Mouse (Mus musculus): ENCODE measurements around the gene Oxa1l. TPM values are rescaled to one million over a fixed set of nuclear protein-coding genes. Genes with fewer than 3 reads are reported as not detected.

The Oxa1l gene
- total and polyA plus RNA-seq, 3 experiments: 43.3 to 143 TPM; not detected in 1

GRCm38 (mm10) chr14:54412000-54412576 is 51.5 kb downstream of the Oxa1l start:
- H3K4me3 ChIP-seq (ENCODE audit: control insufficient read depth in 1 of 2, insufficient read depth in 1 of 2, low read depth in 2 of 2, low read length in 2 of 2): no peak overlapping the region
- no peak for DNase-seq (ENCODE audit: low read depth, low spot score)

GRCm38 (mm10) chr14:54412629-54413170 is 52.1 kb downstream of the Oxa1l start:
- peak; percentile 64 for DNase-seq (ENCODE audit: low read depth, low spot score)
- Histone ChIP-seq H3K4me1 (ENCODE audit: control insufficient read depth in 1 of 2, insufficient read depth in 2 of 2, low read length in 2 of 2) (peaks cover 3 to 18% of the 10 kb centered on the region in 2 experiments), H3K9ac (ENCODE audit: control insufficient read depth, low read depth, low read length, poor library complexity, severe bottlenecking) (no peak overlapping the region)
- no peak for TF ChIP-seq GATA1 (IDR thresholded peaks at IDR 0.05; ENCODE audit: low read depth, low read length)
- TF ChIP-seq RAD21 (IDR thresholded peaks at IDR 0.05; ENCODE audit: low read depth, low read length): peak; percentile 75
- no peak for TF ChIP-seq RCOR1 (IDR thresholded peaks at IDR 0.05; ENCODE audit: low read depth, low read length)
- no peak for TF ChIP-seq BHLHE40 (IDR thresholded peaks at IDR 0.05; ENCODE audit: borderline replicate concordance, low read depth, low read length)
- TF ChIP-seq POLR2AphosphoS5 (IDR thresholded peaks at IDR 0.05; ENCODE audit: borderline replicate concordance, low read depth, low read length): no peak
- no peak for TF ChIP-seq E2F4 (IDR thresholded peaks at IDR 0.05; ENCODE audit: borderline replicate concordance, low read depth, low read length)
- TF ChIP-seq UBTF (IDR thresholded peaks at IDR 0.05; ENCODE audit: borderline replicate concordance, insufficient read depth, low read depth, low read length): no peak
- no peak for TF ChIP-seq ELF1 (IDR thresholded peaks at IDR 0.05; ENCODE audit: low read depth, low read length)
- no peak for TF ChIP-seq MAX (IDR thresholded peaks at IDR 0.05; ENCODE audit: low read length)
- TF ChIP-seq POLR2AphosphoS2 (IDR thresholded peaks at IDR 0.05; ENCODE audit: low read length): no peak
- no peak for TF ChIP-seq TCF12 (IDR thresholded peaks at IDR 0.05; ENCODE audit: low read depth, low read length)
- TF ChIP-seq MEF2A (IDR thresholded peaks at IDR 0.05; ENCODE audit: extremely low read depth, insufficient replicate concordance, low read depth, low read length, poor library complexity, severe bottlenecking): no peak
- TF ChIP-seq SMC3 (IDR thresholded peaks at IDR 0.05; ENCODE audit: low read depth, low read length): peak; percentile 75
- no peak for TF ChIP-seq ZKSCAN1 (IDR thresholded peaks at IDR 0.05; ENCODE audit: low read depth, low read length)
- no peak for TF ChIP-seq CHD1 (IDR thresholded peaks at IDR 0.05; ENCODE audit: low read depth, low read length)
- TF ChIP-seq ZC3H11A (IDR thresholded peaks at IDR 0.05; ENCODE audit: low read depth, low read length): peak; percentile 42; the same call in 1 of the 2 replicates
- TF ChIP-seq TAL1 (IDR thresholded peaks at IDR 0.05; ENCODE audit: low read length): no peak
- peak; percentile 59 to 89 (median 78) for TF ChIP-seq CTCF (IDR thresholded peaks at IDR 0.05 in 2 of 3, conservative IDR thresholded peaks at IDR 0.05 in 1 of 3; ENCODE audit: control insufficient read depth in 1 of 3, insufficient read depth in 1 of 3, low read depth in 2 of 3, low read length in 3 of 3, poor library complexity in 1 of 3, severe bottlenecking in 1 of 3)
- no peak for TF ChIP-seq KAT2A (conservative IDR thresholded peaks at IDR 0.05; ENCODE audit: low read depth, low read length)
- no peak for TF ChIP-seq JUND (IDR thresholded peaks at IDR 0.05; ENCODE audit: low read depth, low read length)
- TF ChIP-seq ZMIZ1 (IDR thresholded peaks at IDR 0.05; ENCODE audit: low read depth, low read length): no peak
- TF ChIP-seq MAFK (IDR thresholded peaks at IDR 0.05; ENCODE audit: borderline replicate concordance, low read depth, low read length): no peak
- TF ChIP-seq HCFC1 (IDR thresholded peaks at IDR 0.05; ENCODE audit: low read depth, low read length): no peak
- TF ChIP-seq CHD2 (IDR thresholded peaks at IDR 0.05; ENCODE audit: low read length): no peak
- no peak for TF ChIP-seq ZNF384 (IDR thresholded peaks at IDR 0.05; ENCODE audit: low read depth, low read length)

More at GRCm38 (mm10) chr14:54412000-54412576, 51.5 kb downstream of the Oxa1l start:
- Histone ChIP-seq H3K4me1 (ENCODE audit: control insufficient read depth in 1 of 2, insufficient read depth in 2 of 2, low read length in 2 of 2) (peaks cover 3 to 18% of the 10 kb centered on the region in 2 experiments), H3K27me3 (ENCODE audit: control insufficient read depth in 1 of 2, insufficient read depth in 2 of 2, low read length in 2 of 2) (no peaks in the 10 kb centered on the region), H3K79me2 (ENCODE audit: control insufficient read depth, insufficient read depth, low read length, poor library complexity) (peaks cover 6% of the 10 kb centered on the region), H3K36me3 (ENCODE audit: control insufficient read depth in 1 of 2, insufficient read depth in 2 of 2, low read length in 2 of 2) (peaks cover 4 to 13% of the 10 kb centered on the region in 2 experiments), H3K9me3 (replicated peaks; ENCODE audit: insufficient read depth, low read length) (no peaks in the 10 kb centered on the region), H3K27ac (ENCODE audit: control insufficient read depth, low read depth, low read length) (no peak overlapping the region), H3K9ac (ENCODE audit: control insufficient read depth, low read depth, low read length, poor library complexity, severe bottlenecking) (no peak overlapping the region)
- no peak for TF ChIP-seq CHD2 (IDR thresholded peaks at IDR 0.05; ENCODE audit: low read length)
- no peak for TF ChIP-seq RCOR1 (IDR thresholded peaks at IDR 0.05; ENCODE audit: low read depth, low read length)
- TF ChIP-seq MAZ (IDR thresholded peaks at IDR 0.05; ENCODE audit: low read depth, low read length): no peak
- no peak for TF ChIP-seq ZKSCAN1 (IDR thresholded peaks at IDR 0.05; ENCODE audit: low read depth, low read length)
- TF ChIP-seq MAX (IDR thresholded peaks at IDR 0.05; ENCODE audit: low read length): no peak
- no peak for TF ChIP-seq MYC (IDR thresholded peaks at IDR 0.05; ENCODE audit: low read depth, low read length)
- TF ChIP-seq CTCF (IDR thresholded peaks at IDR 0.05 in 2 of 3, conservative IDR thresholded peaks at IDR 0.05 in 1 of 3; ENCODE audit: control insufficient read depth in 1 of 3, insufficient read depth in 1 of 3, low read depth in 2 of 3, low read length in 3 of 3, poor library complexity in 1 of 3, severe bottlenecking in 1 of 3): no peak
- TF ChIP-seq RAD21 (IDR thresholded peaks at IDR 0.05; ENCODE audit: low read depth, low read length): no peak
- TF ChIP-seq TCF12 (IDR thresholded peaks at IDR 0.05; ENCODE audit: low read depth, low read length): no peak
- TF ChIP-seq TAL1 (IDR thresholded peaks at IDR 0.05; ENCODE audit: low read length): no peak
- no peak for TF ChIP-seq POLR2AphosphoS2 (IDR thresholded peaks at IDR 0.05; ENCODE audit: low read length)
- no peak for TF ChIP-seq USF2 (IDR thresholded peaks at IDR 0.05; ENCODE audit: borderline replicate concordance in 1 of 2, insufficient read depth in 1 of 2, low read depth in 1 of 2, low read length in 2 of 2)
- TF ChIP-seq POLR2A (IDR thresholded peaks at IDR 0.05; ENCODE audit: control insufficient read depth in 1 of 2, insufficient read depth in 1 of 2, low read depth in 1 of 2, low read length in 2 of 2, poor library complexity in 1 of 2): no peak
- no peak for TF ChIP-seq HCFC1 (IDR thresholded peaks at IDR 0.05; ENCODE audit: low read depth, low read length)
- TF ChIP-seq ETS1 (IDR thresholded peaks at IDR 0.05; ENCODE audit: low read depth, low read length): no peak
- TF ChIP-seq GATA1 (IDR thresholded peaks at IDR 0.05; ENCODE audit: low read depth, low read length): no peak

More at GRCm38 (mm10) chr14:54412629-54413170, 52.1 kb downstream of the Oxa1l start:
- no peaks in the 10 kb centered on the region for H3K9me3 ChIP-seq (replicated peaks; ENCODE audit: insufficient read depth, low read length)
- H3K79me2 ChIP-seq (ENCODE audit: control insufficient read depth, insufficient read depth, low read length, poor library complexity): peaks cover 12% of the 10 kb centered on the region
- H3K27me3 ChIP-seq (ENCODE audit: control insufficient read depth in 1 of 2, insufficient read depth in 2 of 2, low read length in 2 of 2): no peaks in the 10 kb centered on the region
- peaks cover 2 to 13% of the 10 kb centered on the region in 2 experiments for H3K36me3 ChIP-seq (ENCODE audit: control insufficient read depth in 1 of 2, insufficient read depth in 2 of 2, low read length in 2 of 2)
- no peak overlapping the region for H3K27ac ChIP-seq (ENCODE audit: control insufficient read depth, low read depth, low read length)
- no peak overlapping the region for H3K4me3 ChIP-seq (ENCODE audit: control insufficient read depth in 1 of 2, insufficient read depth in 1 of 2, low read depth in 2 of 2, low read length in 2 of 2)
